8 mouse cellular contexts compared by ENCODE assay signal in the genomic region with DNA sequence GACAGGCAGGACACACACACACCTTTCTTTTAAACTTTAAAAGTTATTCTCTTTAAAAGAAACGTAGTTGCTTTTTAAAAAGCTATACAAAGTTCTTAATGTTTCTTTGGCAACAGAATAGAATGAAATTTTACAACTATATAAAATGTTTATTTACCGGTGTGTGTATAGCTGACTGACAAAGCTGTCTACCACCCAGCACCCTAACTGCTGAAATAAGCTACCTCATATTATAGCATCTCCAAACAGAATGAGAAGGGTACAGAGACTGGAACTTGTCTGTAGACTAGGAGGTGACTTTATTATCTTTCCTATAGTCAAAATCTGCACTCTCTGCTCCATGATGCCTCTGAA. TPM values are rescaled to one million over a fixed set of nuclear protein-coding genes. Genes with fewer than 3 reads are reported as not detected.
DNase-seq lines count a peak whose midpoint lies in the region; ATAC-seq and TF ChIP-seq lines count a peak whose summit lies in the region.

No protein-coding gene starts in this region.

- no peaks in the 10 kb centered on the region for H3K36me3 ChIP-seq in midbrain, embryonic 16.5 days (ENCODE audit: control insufficient read depth, insufficient read depth, low read length)

- peak overlapping the region; percentile 90 for H3K27ac ChIP-seq in layer of hippocampus, adult 2 months
- peak overlapping the region; percentile 64 for H3K27ac ChIP-seq in embryonic fibroblast, embryonic 13.5 days (ENCODE audit: insufficient read depth, low read length)
- H3K27ac ChIP-seq in midbrain, embryonic 16.5 days (ENCODE audit: low read length): no peak overlapping the region; the same call in 1 of the 2 replicates

- H3K27me3 ChIP-seq in midbrain, embryonic 16.5 days (ENCODE audit: control insufficient read depth, insufficient read depth, low read depth, low read length): no peaks in the 10 kb centered on the region

- WGBS in midbrain, embryonic 16.5 days: 58% methylated on average over 2 of the region's 2 CpGs

- peak overlapping the region; percentile 65 for H3K4me3 ChIP-seq in layer of hippocampus, adult 2 months
- no peak overlapping the region for H3K4me3 ChIP-seq in embryonic fibroblast, embryonic 13.5 days (ENCODE audit: insufficient read depth, low read length)
- peak overlapping the region; percentile 47 for H3K4me3 ChIP-seq in midbrain, embryonic 16.5 days (ENCODE audit: low read depth, low read length)

- H3K4me1 ChIP-seq in embryonic fibroblast, embryonic 13.5 days (ENCODE audit: control insufficient read depth, insufficient read depth, low read length): peaks cover 11% of the 10 kb centered on the region; the same call in 1 of the 2 replicates
- H3K4me1 ChIP-seq in midbrain, embryonic 16.5 days (ENCODE audit: control insufficient read depth, insufficient read depth, low read length): peaks cover 9% of the 10 kb centered on the region; the same call in 1 of the 2 replicates

- H3K9ac ChIP-seq in midbrain, embryonic 16.5 days (ENCODE audit: low read depth, low read length): no peak overlapping the region

- no peak for DNase-seq in layer of hippocampus, adult 2 months (ENCODE audit: low spot score in 2 of 2)
- DNase-seq in layer of hippocampus, adult 8-10 months (ENCODE audit: low spot score in 2 of 2): no peak
- DNase-seq in thymus, postnatal 10 days (ENCODE audit: low spot score in 2 of 2): no peak
- no peak for DNase-seq in Muller cell, postnatal 12 days (ENCODE audit: inconsistent ontology term)
- no peak for DNase-seq in layer of hippocampus, postnatal 25 days (ENCODE audit: extremely low spot score in 1 of 2, low spot score in 1 of 2)

- TF ChIP-seq CTCF in layer of hippocampus, adult 2 months (conservative IDR thresholded peaks at IDR 0.05): no peak
- TF ChIP-seq CTCF in embryonic fibroblast, embryonic 13.5 days (IDR thresholded peaks at IDR 0.05; ENCODE audit: borderline replicate concordance, insufficient read depth, low read length): no peak

- peak; percentile 2 for ATAC-seq in inflammation-experienced regulatory T-cells, adult 6 months
- peak; percentile 39; the same call in 1 of the 2 replicates for ATAC-seq in midbrain, embryonic 16.5 days

- peak overlapping the region; percentile 73 for H3K4me2 ChIP-seq in midbrain, embryonic 16.5 days (ENCODE audit: low read length)

- no peak for TF ChIP-seq POLR2A in embryonic fibroblast, embryonic 13.5 days (IDR thresholded peaks at IDR 0.05; ENCODE audit: low read depth, low read length)

- H3K9me3 ChIP-seq in midbrain, embryonic 16.5 days (replicated peaks; ENCODE audit: control insufficient read depth, low read length, poor library complexity, severe bottlenecking): no peaks in the 10 kb centered on the region

RNA-seq across cellular contexts. Expression of gene Kmt2e, which starts 47.0 kb away (rescaled TPM):
- 10 to 100 TPM; 90.6 to 93.1 TPM for total RNA-seq in layer of hippocampus, adult 2 months (2021)
- total RNA-seq in layer of hippocampus, adult 8-10 months (2022): 100 to 1,000 TPM in 1 of 4 experiments, 10 to 100 TPM in 3; 91.0 to 101 (median 96.8) TPM
- polyA plus RNA-seq in embryonic fibroblast, embryonic 13.5 days (2011; ENCODE audit: insufficient read length, low read depth, missing spikeins): 52.4 and 71.8 TPM in 2 replicates
- polyA plus RNA-seq in inflammation-experienced regulatory T-cells, adult 6 months (2017; shearing (Covaris generic)): 100 to 1,000 TPM; 200 to 243 (median 210) TPM
- polyA plus RNA-seq in midbrain, embryonic 16.5 days (2015; fragmentation: Nextera tagmentation; extraction: Ambion mirVana): 162 and 178 TPM in 2 replicates
- total RNA-seq in layer of hippocampus, postnatal 25 days (2021): 100 to 1,000 TPM in 1 of 2 experiments, 10 to 100 TPM in 1; 80.8 to 102 TPM
